Mouse (Mus musculus): ENCODE data around the gene Atcay.

- no peak for TF ChIP-seq TAL1 (IDR thresholded peaks at IDR 0.05; ENCODE audit: low read length)
- TF ChIP-seq GATA1 (IDR thresholded peaks at IDR 0.05; ENCODE audit: low read length), result no peak
Observed at GRCm38 (mm10) chr10:81244595-81244994, 14.0 kb upstream of the Atcay start.

All from erythroblast, embryonic 14.5 days (primary cell).